Mouse (Mus musculus) spleen, postnatal 10 days (tissue): ENCODE data around the gene Litaf.

Source experiments
- DNase-seq, 2 experiments: peaks; one replicate each; pipeline ENCODE4 v3.0.0; 2021 to 2022; ENCODE audit warnings: low spot score in 2 of 2

The Litaf gene

DNA sequence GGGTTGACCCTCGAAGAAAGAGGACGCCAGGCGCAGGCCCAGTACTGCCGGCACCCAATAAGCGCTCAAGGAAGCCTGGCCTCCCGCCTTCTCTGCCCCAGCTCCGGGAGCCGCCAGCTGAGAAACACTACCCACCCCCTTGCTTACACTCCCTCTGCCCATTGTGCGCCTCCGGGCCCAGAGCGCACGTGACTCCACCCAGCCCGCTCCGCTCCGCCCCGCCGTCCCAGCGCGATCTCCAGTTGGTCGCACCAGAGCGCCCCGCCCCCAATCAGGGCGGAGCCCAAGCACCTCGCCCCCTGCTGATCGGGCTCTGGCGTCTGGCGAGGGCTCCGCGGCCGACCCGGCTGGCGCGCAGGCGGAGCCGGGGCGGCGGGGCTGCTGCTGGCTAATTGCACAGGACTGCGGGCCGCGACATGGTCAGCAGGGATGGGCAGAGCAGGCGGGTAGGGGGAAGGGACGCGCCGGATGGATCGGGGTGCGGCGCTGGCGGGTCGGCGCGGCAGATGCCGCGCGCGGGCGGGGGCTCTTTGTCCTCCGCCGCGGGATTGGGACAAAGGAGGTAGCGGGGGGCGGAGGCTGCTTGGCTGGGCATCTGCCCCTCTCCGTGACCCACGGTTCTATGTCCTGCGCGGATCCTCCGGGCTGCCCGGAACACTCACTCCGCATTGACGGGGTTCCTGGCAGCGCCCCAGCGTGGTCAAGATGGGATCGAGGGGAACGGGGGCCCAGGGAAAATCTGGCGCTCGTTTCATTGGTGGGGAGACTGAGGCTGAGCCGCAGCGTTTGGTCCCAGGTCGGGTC, at the start of gene Litaf:
Gene Litaf (minus strand): TSS at position 129 of the 804 bp plus-strand sequence.
- DNase-seq = peak; percentile 75 to 96

- DNase-seq = no peak
These were observed 43.3 kb upstream of the Litaf start for GRCm38 (mm10) chr16:11109198-11109740.

- no peak for DNase-seq
These were observed 38.9 kb upstream of the Litaf start for GRCm38 (mm10) chr16:11104905-11105304.

- DNase-seq = no peak
These were observed 31.3 kb upstream of the Litaf start for GRCm38 (mm10) chr16:11097301-11097700.

DNA sequence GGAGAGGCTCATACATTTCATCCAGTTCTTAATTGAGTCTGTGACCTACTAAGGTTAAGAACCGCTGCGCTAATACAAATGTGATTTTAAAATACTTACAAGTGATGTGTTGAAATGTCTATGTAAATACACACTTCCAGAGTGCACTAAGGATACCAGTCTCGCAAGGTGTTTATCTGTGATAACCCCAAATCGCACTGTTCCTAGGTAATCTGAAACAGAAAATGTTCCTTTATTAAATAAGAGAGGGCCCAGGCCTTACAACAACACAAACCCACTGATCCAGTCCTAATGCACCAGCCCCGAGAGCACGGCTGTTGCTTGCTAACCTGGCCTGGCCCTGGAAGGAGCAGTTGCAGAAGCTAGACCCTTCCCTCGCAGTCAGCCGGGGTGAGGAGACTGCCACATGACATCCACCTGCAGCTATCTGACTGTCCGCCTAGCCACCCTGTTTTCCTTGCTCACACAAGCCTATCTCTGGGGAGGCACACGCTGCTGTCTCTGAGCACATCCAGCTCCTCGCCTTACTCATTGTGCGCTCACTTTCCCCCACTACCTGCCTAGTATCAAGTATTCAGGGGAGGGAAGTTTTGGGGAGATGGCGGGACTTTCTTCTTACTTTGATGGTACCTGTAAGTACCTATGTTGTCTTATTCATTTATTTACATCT, 27.9 kb upstream of the Litaf start:
- no peak for DNase-seq

DNA sequence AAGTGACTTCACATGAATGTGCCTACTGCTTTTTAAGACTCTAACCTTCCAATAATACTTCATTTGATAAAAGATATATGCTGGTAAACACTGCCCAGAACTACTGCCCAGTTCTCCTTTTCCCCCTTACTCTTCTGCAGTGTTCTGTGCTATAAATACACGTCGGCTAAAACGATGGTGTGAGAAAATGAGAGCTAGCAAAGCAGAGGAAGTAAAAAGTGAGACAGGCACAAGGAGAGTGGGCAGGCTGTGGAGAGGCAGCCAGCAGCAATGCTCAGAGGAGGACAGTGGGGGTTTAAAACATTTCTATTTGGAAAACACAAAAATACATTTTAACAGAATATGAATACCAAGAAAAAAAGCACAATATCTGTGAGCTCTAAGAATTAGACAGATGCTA, 26.6 kb upstream of the Litaf start:
- DNase-seq = no peak

DNA sequence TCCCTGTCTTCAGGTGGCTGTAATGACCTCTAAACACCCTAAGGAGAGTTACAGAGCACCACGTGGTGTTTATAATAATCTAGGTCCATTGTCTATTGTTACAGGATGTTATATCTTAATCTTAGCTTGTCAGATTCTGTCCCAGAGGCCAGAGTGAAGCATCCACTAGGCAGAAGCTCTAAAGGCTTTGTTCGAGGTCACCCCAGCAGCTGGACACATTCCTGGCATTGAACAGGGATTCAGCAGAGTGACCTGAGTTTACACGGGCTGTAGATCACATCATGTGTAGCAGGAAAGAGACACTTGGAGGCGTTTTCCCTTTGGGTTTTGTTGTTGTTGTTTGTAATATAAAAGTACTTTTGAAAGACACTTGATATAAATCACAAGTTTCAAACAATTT, 26.1 kb upstream of the Litaf start:
- no peak for DNase-seq

- DNase-seq = no peak
These were observed 25.0 kb upstream of the Litaf start for GRCm38 (mm10) chr16:11090836-11091570.

- no peak for DNase-seq
These were observed 21.1 kb upstream of the Litaf start for GRCm38 (mm10) chr16:11086856-11087588.

- DNase-seq = no peak
These were observed 20.3 kb upstream of the Litaf start for GRCm38 (mm10) chr16:11086299-11086698.

DNA sequence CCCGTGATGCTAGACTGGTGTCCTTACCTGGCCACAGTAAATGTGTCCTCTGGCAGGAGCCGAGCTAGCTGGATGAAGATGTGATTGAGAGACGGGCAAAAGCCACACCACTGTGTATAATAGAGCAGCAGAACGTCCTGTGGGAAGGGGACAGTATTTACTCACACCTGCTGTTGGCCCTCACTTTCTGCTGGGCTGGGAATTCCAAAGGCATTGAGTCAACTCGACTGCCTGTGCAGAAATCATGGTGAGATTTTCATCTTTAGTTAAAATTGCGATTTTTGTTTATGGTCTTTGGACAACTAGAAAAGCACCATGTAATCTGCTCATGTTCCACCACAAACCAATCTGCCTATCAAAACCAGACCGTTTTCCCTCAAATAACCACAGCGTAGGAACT, 18.2 kb upstream of the Litaf start:
- no peak for DNase-seq

DNA sequence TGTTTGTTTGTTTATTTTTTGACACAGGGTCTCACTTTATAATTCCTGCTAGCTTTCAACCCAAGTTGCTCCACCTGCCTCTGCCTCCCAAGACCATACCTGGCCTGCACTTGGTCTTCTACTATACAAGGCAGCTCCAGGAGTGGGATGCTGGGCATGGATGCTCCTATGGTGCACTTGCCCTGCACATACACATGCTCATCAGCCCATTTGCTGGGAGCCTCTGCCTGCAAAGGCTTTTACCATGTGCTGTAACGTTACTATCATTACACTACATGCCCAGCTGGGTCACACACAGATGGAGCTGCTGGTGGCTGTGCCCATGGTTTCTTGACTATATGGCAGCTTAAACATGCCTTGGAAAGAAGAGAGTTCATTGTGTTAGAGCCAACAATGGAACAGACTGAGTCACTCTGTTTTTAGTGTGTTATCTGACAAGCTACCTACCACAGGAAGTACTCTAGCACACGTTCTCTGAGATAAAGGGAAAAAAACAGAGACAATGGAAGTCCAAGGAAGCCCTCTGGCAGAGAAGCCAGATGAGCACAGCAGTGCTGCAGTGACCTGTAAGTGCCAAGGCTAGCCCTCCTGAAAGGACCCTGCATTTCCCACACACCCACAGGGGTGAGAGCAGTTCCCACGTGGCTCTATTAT, 12.4 kb upstream of the Litaf start:
- DNase-seq = no peak

DNA sequence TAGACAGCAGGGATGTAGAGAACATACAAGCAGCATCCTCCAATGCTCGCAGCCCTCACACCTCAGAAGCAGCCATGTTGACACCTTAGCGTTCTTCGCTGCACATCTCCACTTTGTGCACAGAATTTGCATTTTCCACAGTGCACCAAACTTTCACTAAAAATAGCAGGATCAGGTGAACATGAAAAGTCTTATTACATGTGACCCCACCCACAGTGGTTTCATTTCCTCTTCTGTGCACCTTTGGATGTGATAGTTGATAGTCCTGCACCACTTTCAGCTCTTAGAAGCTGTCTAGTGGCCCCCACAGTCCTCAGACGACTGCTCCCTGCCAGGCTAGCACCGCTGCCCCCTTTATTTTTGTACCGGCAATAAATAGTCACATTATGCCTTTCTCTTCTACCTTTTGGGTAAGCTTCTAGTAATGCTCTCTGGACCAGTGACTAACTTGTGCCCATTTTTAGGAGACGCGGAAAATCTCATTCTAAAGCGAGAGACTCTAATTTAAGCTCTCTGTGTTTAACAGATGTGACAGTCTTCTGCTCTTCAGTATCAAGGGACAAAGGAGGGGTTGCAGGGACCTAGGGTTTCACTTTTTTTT, 11.7 kb upstream of the Litaf start:
- DNase-seq = peak in 1 of 2 experiments; percentile 66

GRCm38 (mm10) chr16:11073060-11073459, 7.1 kb upstream of the Litaf start:
- no peak for DNase-seq

GRCm38 (mm10) chr16:11072454-11072853, 6.5 kb upstream of the Litaf start:
- no peak for DNase-seq

DNA sequence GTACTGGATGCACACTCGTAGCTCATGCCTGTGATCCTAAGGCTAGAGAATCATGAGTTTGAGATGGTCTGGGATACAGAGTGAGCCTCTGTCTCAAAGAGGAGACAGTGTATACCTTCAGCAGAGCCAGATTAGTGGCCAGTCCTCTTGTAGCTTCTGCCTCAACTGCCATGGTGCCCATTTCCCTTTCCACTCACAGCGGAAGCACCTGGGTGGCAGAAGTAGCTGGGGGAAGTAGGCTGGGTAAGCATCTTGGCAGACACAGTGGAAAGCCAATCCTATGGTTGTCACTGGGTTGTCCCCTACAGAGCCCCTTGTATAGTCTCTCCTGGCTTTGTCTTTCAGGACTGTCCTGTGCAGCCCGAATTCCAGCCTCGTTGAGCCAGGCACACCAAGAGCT, 5.9 kb upstream of the Litaf start:
- DNase-seq = no peak

GRCm38 (mm10) chr16:11071176-11071575, 5.2 kb upstream of the Litaf start:
- DNase-seq = no peak

- no peak for DNase-seq
These were observed 3.9 kb upstream of the Litaf start for GRCm38 (mm10) chr16:11069710-11070420.

GRCm38 (mm10) chr16:11069271-11069670, 3.3 kb upstream of the Litaf start:
- no peak for DNase-seq

DNA sequence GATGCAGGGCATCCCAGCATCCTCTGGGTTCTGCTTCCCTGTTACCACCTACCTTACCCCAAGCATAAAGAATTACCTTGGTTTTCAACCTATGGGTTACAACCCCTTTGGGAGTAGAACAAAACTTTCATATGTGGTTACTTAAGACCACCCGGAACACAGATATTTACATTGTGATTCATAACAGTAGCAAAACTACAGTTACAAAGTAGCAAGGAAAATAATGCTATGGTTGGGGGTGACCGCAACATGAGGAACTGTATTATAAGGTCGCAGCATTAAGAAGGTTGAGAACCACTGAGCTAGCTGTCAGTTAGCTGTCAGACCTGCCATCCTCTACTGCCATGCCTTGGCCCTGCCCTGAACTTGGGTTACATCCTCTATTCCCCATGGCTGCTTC, 2.7 kb upstream of the Litaf start:
- DNase-seq = no peak
